Mouse (Mus musculus): ENCODE data around the gene Prkce.

Prkce gene

GRCm38 (mm10) chr17:86261067-86261466, 93.5 kb downstream of the Prkce start:
- DNase-seq (ENCODE audit: low spot score), result no peak

- DNase-seq (ENCODE audit: low spot score), result no peak
These were observed 96.5 kb downstream of the Prkce start for GRCm38 (mm10) chr17:86263985-86264649.

DNA sequence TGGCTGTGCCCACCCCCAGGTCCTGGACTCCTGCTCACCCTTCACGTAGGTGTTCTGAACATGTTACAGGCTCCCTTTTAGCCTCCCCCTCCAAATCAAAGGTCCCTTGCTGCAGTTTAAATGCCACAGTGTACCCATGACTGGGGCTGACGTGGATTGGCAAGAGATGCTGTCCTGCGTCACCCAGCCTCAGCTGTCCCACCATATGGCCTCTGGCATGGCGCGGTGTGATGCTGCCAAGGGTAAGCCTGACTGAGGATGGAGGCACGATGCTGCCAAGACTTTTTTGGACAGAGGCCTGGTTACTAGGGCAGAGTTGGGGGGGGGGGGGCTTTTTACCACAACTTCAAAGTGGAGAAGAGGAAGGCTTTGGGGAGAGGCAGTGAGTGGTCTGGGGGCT, 98.5 kb downstream of the Prkce start:
- no peak for DNase-seq (ENCODE audit: low spot score)

- no peak for DNase-seq (ENCODE audit: low spot score)
These were observed 99.7 kb downstream of the Prkce start for GRCm38 (mm10) chr17:86267126-86267760.

DNA sequence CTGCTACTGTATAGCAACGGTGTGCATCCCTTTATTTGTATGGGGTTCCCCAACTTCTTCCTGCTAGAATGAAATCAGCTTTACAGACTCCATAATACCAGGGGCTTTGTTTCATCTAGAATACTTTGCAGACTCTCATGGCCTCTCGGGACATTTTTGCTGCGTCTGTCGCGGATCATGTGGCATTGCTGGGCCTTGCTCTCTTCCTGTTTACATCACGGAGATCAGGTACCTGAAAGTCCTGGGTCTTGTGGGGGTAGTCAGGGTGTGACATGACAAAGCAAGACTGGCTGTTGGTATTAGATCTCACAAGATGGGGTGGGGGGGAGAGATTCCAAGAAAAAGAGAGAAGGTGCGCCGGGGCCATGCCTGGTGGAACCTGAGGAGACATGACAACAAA, 102.1 kb downstream of the Prkce start:
- no peak for DNase-seq (ENCODE audit: low spot score)

- DNase-seq (ENCODE audit: low spot score), result no peak
These were observed 102.9 kb downstream of the Prkce start for GRCm38 (mm10) chr17:86270523-86270922.

- DNase-seq (ENCODE audit: low spot score), result no peak
These were observed 103.7 kb downstream of the Prkce start for GRCm38 (mm10) chr17:86271277-86271676.

DNA sequence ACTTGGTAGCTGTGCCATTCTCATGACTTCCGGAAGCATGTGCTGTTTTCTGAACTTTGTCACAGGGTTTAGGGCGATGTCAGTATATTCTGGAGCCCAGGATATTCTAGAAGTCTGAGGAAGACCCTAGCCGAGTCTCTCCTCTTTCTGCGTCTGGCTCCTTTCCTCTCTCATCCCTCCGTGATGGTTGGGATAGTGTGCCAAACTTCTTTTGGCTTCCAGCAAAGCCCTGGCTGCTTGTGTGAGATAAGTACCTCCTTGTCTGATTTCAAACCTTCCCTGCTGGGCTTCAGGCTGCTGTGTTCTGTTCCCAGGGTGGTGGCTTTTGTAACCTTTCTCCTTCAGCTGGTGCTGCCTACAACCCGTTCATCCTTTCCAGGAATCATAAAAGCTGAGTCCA, 105.4 kb downstream of the Prkce start:
- DNase-seq (ENCODE audit: low spot score), result no peak

GRCm38 (mm10) chr17:86273566-86274349, 106.2 kb downstream of the Prkce start:
- no peak for DNase-seq (ENCODE audit: low spot score)

DNA sequence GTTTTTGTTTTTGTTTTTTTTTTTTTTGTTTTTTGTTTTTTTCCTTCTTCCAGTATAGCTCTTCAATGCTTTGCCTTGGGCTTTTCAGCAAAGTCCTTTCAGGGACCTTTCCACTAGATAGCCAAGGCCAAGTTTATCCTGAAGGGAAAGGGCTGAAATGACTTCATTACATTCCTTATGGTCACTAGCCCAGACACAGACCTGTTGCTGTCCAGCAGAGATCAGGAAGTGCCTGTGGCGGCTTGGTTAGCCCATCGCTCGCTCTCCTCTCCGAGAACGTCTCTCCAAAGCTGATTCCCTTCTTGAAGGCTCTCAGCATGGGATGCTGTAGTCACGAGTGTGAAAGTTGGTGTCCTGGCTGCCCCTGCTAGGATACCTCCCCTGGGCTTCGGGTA, 106.8 kb downstream of the Prkce start:
- DNase-seq (ENCODE audit: low spot score), result no peak

DNA sequence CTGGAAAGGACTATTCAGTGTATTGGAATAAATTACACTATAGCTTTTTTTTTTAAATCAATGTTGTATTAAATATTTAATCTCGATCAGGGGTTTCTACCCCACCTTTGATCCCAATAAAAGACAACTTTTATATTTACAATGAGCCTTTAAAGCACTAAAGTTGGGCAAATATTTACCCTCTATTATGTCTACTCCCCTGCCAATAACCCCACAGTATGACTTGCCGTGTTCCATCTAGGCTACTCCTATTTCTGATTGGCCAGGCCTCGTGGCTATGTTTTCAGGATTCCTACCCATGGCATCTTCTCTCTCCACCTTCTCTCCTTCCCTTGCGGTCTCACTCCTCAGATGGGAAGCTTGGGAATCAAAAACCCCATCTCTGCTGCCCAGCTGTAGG, 108.8 kb downstream of the Prkce start:
- no peak for DNase-seq (ENCODE audit: low spot score)

GRCm38 (mm10) chr17:86277032-86277798, 109.6 kb downstream of the Prkce start:
- no peak for DNase-seq (ENCODE audit: low spot score)

DNA sequence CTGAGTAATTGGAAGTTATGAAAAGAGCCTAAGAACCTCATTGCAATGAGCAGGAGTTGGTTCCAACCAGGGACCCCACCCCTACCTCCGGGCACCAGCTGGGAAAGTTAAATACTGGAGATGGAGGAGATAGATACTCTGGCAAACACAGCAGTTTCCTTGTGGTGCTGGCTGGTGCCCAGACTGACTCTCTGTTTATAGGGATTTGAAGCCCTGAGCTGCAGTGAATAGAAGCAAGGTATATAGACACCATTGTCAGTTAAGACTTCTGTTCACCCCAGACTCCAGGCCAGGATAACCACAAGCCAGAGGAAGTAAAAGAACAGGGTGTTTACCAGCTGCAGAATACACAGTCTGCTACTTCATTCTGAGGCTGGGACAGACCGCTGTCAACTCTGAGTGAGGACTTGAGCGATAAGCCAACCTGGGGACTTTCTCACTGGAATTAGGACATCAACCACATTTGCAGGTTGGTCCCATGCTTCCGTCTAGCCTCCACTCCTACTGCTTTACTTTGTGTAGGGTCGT, 110.5 kb downstream of the Prkce start:
- DNase-seq (ENCODE audit: low spot score), result no peak

DNA sequence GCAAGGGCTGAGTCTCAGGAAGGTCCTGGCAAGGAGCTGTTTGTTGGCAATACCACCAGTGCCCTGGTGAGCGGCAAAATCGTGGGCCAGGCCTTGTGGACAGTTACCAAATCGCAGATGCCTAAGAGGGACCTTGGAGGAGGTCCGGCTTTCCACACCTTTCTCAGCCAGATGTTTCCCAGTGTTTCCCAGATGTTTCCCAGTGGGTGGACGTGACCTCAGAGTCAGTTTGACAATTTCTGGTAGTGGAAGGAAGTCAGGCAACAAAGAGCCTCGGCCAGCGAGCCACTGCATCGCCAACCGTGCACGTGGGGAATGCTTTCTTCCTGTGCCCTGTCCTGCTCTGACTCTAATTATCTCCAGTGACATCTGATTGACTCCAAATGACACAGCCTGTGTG, 112.2 kb downstream of the Prkce start:
- DNase-seq (ENCODE audit: low spot score), result no peak

- no peak for DNase-seq (ENCODE audit: low spot score)
These were observed 116.2 kb downstream of the Prkce start for GRCm38 (mm10) chr17:86283741-86284140.

DNA sequence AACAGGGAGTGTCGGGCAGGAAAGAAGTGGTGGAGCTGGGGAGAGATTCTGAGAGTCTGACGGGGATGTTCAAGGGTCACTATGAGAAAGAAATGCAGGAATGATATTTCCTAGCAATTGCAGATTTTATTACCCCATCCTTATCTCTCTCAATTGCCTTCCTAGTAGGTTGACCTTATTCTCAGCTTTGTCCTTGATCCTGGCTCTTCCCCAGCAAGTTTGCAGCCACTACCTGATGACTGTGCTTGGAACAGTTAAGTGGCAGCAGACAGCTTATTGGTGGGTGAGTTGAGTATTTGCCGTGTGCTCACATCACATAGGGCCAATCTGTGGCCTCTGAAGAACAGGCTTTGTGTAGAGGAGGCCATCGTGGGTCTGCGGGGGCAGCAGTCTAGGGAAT, 117.5 kb downstream of the Prkce start:
- no peak for DNase-seq (ENCODE audit: low spot score)

DNA sequence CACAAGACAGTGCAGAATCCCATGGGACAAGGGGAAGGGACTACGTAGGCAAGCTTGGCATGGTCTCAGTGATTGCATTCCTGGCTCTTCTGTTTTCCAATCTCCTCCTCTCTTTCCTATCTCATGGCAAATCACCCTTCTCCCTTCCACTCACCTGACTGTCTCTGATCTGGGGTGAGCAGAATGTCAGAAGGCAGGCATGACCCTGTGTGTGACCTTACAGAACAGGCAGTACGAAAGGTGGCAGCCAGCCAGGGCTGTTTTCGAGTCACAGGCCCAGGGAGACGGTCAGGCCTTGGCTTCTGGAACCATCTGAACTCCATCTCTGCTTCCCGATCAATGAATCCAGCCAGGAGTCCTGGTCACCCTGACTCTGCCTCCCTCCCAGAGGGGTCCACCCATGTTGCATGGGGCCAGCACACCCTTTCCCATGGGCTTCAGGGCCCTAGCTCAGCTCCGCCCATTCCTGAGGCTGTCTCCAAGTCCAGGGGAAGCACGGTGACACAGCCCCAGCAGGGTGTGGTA, 119.2 kb downstream of the Prkce start:
- DNase-seq (ENCODE audit: low spot score), result no peak

- DNase-seq (ENCODE audit: low spot score), result no peak
These were observed 125.1 kb downstream of the Prkce start for GRCm38 (mm10) chr17:86292711-86293110.

DNA sequence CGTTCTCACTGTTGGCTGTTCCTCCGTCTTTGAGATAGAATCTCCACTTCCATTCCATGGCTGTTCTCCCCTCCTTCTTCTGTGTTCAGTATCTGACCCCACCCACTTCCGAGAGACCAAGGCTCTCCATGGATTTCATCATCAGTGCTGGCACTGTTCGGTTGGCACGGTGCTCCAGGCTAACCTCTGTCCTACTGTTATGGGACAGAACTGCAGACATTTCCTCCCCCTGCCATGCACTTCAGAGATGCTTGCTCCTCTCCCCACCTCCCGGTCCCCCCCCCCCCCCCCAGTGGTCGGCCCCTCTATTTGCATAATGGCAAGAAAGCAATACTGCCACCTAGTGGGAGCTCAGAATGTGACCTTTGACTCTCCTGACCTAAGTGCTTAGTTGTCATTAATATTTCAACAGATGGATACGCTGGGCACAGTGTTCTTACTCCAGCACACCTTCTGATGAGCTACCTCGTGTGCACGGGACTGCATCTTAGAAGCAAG, 125.7 kb downstream of the Prkce start:
- DNase-seq (ENCODE audit: low spot score), result no peak

GRCm38 (mm10) chr17:86299576-86299975, 132.0 kb downstream of the Prkce start:
- no peak for DNase-seq (ENCODE audit: low spot score)

GRCm38 (mm10) chr17:86300774-86301595, 133.4 kb downstream of the Prkce start:
- peak; percentile 54 for DNase-seq (ENCODE audit: low spot score)
